Mouse (Mus musculus): ENCODE results near the gene Nr1i2. TPM values are rescaled to one million over a fixed set of nuclear protein-coding genes. Genes with fewer than 3 reads are reported as not detected.

Gene Nr1i2
- polyA plus RNA-seq, 1 experiment from 2014 or later, result 0.09 TPM

DNA sequence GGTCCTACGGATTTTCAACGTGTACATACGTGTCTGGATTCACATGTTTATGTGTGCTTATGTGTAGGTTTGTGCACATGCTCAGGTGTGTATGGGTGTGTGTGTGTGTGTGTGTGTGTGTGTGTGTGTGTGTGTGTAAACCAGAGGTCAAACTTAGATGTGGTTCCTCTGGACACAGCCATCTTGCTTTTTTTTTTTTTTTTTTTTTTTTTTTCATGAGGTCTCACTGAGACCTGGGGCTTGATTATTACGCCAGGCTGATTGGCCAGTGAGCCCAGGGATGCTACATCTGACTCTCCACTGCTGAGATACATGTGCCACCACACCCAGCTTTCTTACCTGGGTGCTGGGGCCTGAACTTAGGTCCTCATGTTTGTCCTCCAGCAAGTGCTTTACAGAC, 24.5 kb upstream of the Nr1i2 start:
- Histone ChIP-seq H3K27me3 (ENCODE audit: control insufficient read depth, insufficient read depth, low read length) (no peaks in the 10 kb centered on the region), H3K9me3 (replicated peaks; ENCODE audit: control insufficient read depth, low read length) (no peaks in the 10 kb centered on the region), H3K27ac (ENCODE audit: low read length) (no peak overlapping the region), H3K4me2 (ENCODE audit: low read depth, low read length) (no peak overlapping the region), H3K36me3 (ENCODE audit: control insufficient read depth, insufficient read depth) (no peaks in the 10 kb centered on the region), H3K9ac (ENCODE audit: low read length) (no peak overlapping the region), H3K4me3 (ENCODE audit: low read length) (no peak overlapping the region), H3K4me1 (ENCODE audit: control insufficient read depth, insufficient read depth, low read length) (no peaks in the 10 kb centered on the region)
- WGBS, result 83% methylated on average over 4 of the region's 4 CpGs
- no peak for ATAC-seq (replicated peaks; ENCODE audit: extremely low read depth, insufficient read depth, low FRiP score)

DNA sequence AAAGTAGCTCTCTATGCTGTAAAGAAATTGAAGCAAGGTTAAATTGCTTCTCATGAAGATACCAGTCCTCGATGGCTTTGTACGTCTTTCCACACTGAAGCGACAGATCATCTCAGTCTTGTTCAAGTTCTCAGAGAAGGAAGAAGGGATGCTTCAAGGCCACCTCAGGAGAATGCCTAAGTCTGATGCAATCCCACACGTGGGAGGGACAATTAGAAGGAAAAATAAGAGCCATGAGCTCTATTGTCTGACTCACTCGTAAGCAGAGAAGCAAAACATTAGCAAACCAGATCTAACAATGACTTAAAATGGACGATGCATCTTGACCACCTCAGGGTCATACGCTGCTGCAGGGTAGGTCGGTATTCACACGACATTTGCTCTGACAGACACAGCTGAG, 23.9 kb upstream of the Nr1i2 start:
- Histone ChIP-seq H3K27me3 (ENCODE audit: control insufficient read depth, insufficient read depth, low read length) (no peaks in the 10 kb centered on the region), H3K4me1 (ENCODE audit: control insufficient read depth, insufficient read depth, low read length) (no peaks in the 10 kb centered on the region), H3K27ac (ENCODE audit: low read length) (no peak overlapping the region), H3K36me3 (ENCODE audit: control insufficient read depth, insufficient read depth) (no peaks in the 10 kb centered on the region), H3K9ac (ENCODE audit: low read length) (no peak overlapping the region), H3K4me3 (ENCODE audit: low read length) (no peak overlapping the region), H3K4me2 (ENCODE audit: low read depth, low read length) (no peak overlapping the region), H3K9me3 (replicated peaks; ENCODE audit: control insufficient read depth, low read length) (no peaks in the 10 kb centered on the region)
- WGBS, result 70% methylated on average over 9 of the region's 9 CpGs
- no peak for ATAC-seq (replicated peaks; ENCODE audit: extremely low read depth, insufficient read depth, low FRiP score)

DNA sequence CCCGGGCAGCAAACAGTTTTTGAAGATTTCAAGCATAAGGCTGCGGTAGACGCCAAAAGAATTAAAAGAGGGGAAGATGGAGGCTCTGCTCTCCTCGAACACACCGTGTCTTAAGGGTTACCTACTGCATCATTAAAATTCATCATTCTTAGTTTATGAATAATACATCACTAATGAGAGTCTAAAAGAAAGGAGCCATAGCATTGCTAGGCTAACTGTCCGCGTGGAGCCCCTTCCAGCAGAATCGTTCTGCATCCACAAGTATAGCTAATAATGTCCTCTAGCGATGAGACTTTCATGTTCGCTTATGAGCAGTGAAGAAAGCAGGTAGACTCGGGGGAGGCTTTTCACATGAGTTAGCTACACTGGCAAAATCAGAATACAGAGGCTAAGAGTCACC, 13.6 kb upstream of the Nr1i2 start:
- ATAC-seq (replicated peaks; ENCODE audit: extremely low read depth, insufficient read depth, low FRiP score), result no peak
- Histone ChIP-seq H3K4me3 (ENCODE audit: low read length) (no peak overlapping the region), H3K4me2 (ENCODE audit: low read depth, low read length) (no peak overlapping the region), H3K9ac (ENCODE audit: low read length) (no peak overlapping the region), H3K27ac (ENCODE audit: low read length) (no peak overlapping the region), H3K36me3 (ENCODE audit: control insufficient read depth, insufficient read depth) (no peaks in the 10 kb centered on the region), H3K27me3 (ENCODE audit: control insufficient read depth, insufficient read depth, low read length) (no peaks in the 10 kb centered on the region), H3K4me1 (ENCODE audit: control insufficient read depth, insufficient read depth, low read length) (no peaks in the 10 kb centered on the region), H3K9me3 (replicated peaks; ENCODE audit: control insufficient read depth, low read length) (no peaks in the 10 kb centered on the region)
- WGBS, result 87% methylated on average over 11 of the region's 11 CpGs

DNA sequence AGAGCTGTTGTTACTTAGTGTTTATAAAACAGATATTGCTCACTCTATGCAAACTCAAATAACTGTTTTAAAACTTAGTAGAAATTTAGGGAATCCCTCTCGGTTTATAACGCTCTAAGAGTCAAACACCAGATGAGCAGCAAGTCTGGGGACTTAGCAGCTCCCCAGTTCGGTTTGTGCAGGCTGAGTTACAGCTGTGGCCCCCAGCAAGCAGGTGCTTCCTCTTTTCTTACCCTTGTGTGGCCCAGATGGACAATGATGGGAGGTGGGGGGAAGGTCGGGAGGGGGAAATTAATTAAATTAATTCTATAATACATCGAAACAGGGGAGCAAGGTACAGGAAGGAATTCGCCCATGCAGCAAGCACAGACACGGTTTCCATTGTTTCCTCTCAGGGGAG, 13.0 kb upstream of the Nr1i2 start:
- H3K27me3 ChIP-seq (ENCODE audit: control insufficient read depth, insufficient read depth, low read length), result no peaks in the 10 kb centered on the region
- H3K4me2 ChIP-seq (ENCODE audit: low read depth, low read length), result no peak overlapping the region
- H3K9ac ChIP-seq (ENCODE audit: low read length), result no peak overlapping the region
- H3K4me1 ChIP-seq (ENCODE audit: control insufficient read depth, insufficient read depth, low read length), result no peaks in the 10 kb centered on the region
- H3K4me3 ChIP-seq (ENCODE audit: low read length), result no peak overlapping the region
- 57% methylated on average over 7 of the region's 7 CpGs for WGBS
- ATAC-seq (replicated peaks; ENCODE audit: extremely low read depth, insufficient read depth, low FRiP score), result no peak
- H3K27ac ChIP-seq (ENCODE audit: low read length), result no peak overlapping the region
- no peaks in the 10 kb centered on the region for H3K36me3 ChIP-seq (ENCODE audit: control insufficient read depth, insufficient read depth)
- no peaks in the 10 kb centered on the region for H3K9me3 ChIP-seq (replicated peaks; ENCODE audit: control insufficient read depth, low read length)

DNA sequence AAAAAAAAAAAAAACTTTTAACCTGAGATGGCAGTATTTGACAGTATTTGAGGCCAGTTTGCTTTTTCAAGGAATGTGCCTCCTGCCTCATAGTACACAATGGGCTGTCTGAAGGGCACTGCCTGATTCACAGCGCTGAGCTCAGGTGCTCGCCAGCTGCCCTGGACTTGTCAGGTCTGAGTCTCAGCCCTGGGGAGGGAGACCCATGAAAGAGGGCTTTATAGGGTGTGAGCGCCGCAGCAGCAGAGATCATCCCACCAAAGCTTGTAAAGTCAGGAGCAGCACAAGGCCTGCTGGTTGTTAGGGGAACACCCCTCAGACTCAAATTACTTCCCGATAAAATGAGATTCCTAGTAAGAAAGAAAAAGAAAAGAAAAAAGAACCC, 12.6 kb upstream of the Nr1i2 start:
- Histone ChIP-seq H3K4me1 (ENCODE audit: control insufficient read depth, insufficient read depth, low read length) (no peaks in the 10 kb centered on the region), H3K9ac (ENCODE audit: low read length) (no peak overlapping the region), H3K27ac (ENCODE audit: low read length) (no peak overlapping the region), H3K9me3 (replicated peaks; ENCODE audit: control insufficient read depth, low read length) (no peaks in the 10 kb centered on the region), H3K4me3 (ENCODE audit: low read length) (no peak overlapping the region), H3K36me3 (ENCODE audit: control insufficient read depth, insufficient read depth) (no peaks in the 10 kb centered on the region), H3K4me2 (ENCODE audit: low read depth, low read length) (no peak overlapping the region), H3K27me3 (ENCODE audit: control insufficient read depth, insufficient read depth, low read length) (no peaks in the 10 kb centered on the region)
- WGBS, result 64% methylated on average over 5 of the region's 5 CpGs
- ATAC-seq (replicated peaks; ENCODE audit: extremely low read depth, insufficient read depth, low FRiP score), result no peak

DNA sequence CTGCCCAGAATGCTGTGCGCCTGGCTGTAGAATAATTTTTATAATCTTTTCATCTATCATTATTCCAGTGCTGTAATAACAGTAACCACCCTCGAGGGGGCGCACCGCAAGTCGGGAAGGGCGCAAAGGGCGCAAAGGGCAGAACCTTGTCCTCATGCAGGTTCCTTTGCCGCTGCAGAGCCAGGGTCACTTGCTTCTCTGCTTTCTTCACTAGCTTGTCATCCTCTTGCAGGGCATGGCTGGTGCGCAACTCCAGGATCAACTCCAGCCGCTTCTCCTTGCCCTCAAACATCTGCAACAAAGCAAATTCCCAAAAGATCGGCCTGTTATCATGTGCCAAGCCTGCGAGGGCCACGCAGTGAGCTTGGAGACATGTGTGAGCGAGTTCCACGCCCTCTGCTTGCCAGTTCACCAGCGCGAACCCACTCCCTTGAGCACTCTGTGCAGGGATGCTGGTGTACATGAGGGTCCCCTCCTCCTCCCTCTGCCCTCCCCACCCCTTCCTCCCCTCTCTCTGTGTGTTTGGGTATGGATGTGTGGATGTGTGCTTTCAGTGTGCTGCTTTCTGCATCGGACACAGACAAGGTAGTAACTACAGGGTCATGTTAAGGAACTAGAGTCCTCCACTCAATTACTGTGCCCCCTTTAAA, 12.1 kb upstream of the Nr1i2 start:
- WGBS, result 53% methylated on average over 18 of the region's 18 CpGs
- H3K4me2 ChIP-seq (ENCODE audit: low read depth, low read length), result no peak overlapping the region
- no peak overlapping the region for H3K9ac ChIP-seq (ENCODE audit: low read length)
- H3K9me3 ChIP-seq (replicated peaks; ENCODE audit: control insufficient read depth, low read length), result no peaks in the 10 kb centered on the region
- no peaks in the 10 kb centered on the region for H3K27me3 ChIP-seq (ENCODE audit: control insufficient read depth, insufficient read depth, low read length)
- no peak overlapping the region for H3K4me3 ChIP-seq (ENCODE audit: low read length)
- H3K4me1 ChIP-seq (ENCODE audit: control insufficient read depth, insufficient read depth, low read length), result no peaks in the 10 kb centered on the region
- ATAC-seq (replicated peaks; ENCODE audit: extremely low read depth, insufficient read depth, low FRiP score), result no peak
- no peak overlapping the region for H3K27ac ChIP-seq (ENCODE audit: low read length)
- H3K36me3 ChIP-seq (ENCODE audit: control insufficient read depth, insufficient read depth), result no peaks in the 10 kb centered on the region

DNA sequence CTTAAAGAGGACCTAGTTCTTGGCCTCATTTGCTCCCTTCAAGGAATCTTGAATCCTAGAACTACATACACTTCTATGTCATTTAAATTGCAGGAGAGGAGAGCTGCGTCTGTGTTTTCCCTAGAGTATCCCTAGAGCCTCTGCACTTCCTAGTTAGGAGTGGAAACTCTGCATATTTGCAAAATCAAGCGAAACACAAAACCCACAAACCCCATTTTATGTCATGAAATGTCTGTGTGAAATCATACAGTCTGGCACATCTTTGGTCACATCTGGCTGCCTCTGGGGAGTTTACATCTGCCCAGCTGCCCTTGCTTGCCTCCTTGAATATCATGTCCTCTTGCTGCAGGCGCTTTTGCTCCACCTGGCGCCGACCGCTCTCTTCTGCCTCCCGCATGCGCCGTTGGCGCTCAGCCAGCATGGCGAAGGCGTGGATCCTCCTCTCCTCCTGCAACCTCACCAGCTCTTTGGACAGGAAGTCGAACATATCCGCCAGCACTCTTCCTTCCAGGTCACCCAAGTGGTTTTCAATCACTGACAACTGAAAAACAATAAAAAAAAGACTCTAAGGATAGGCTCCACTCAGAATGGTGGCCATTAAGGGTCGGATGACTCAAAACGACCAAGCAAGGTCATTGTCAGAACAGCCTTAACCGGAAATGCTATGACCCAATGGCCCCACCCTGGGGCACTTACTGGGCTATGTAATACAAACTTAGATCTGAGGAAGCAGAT, 10.0 kb upstream of the Nr1i2 start:
- Histone ChIP-seq H3K4me3 (ENCODE audit: low read length) (no peak overlapping the region), H3K36me3 (ENCODE audit: control insufficient read depth, insufficient read depth) (no peaks in the 10 kb centered on the region), H3K9ac (ENCODE audit: low read length) (no peak overlapping the region), H3K27ac (ENCODE audit: low read length) (no peak overlapping the region), H3K27me3 (ENCODE audit: control insufficient read depth, insufficient read depth, low read length) (no peaks in the 10 kb centered on the region), H3K9me3 (replicated peaks; ENCODE audit: control insufficient read depth, low read length) (no peaks in the 10 kb centered on the region), H3K4me2 (ENCODE audit: low read depth, low read length) (peak overlapping the region; percentile 33; the same call in 1 of the 2 replicates), H3K4me1 (ENCODE audit: control insufficient read depth, insufficient read depth, low read length) (no peaks in the 10 kb centered on the region)
- no peak for ATAC-seq (replicated peaks; ENCODE audit: extremely low read depth, insufficient read depth, low FRiP score)
- 62% methylated on average over 17 of the region's 17 CpGs for WGBS

DNA sequence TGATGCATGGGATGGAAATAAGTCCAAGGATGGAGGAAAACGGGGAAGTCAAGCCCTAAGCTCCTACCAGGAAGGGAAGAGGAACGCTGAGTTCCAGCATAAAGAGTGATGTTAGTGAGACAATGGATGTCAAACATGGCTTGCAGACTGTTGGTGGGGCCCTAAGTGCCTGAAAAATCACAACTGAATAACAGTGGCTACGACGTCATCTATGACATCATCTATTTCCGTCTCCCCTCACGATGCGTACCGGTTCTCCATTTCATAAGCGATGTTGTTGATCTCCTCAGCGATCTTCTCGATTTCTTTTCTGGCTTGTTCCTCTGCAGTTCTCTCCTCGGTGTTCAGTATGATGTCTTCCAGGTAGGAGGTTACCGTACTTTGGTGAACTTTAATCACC, 7.7 kb upstream of the Nr1i2 start:
- H3K27me3 ChIP-seq (ENCODE audit: control insufficient read depth, insufficient read depth, low read length), result no peaks in the 10 kb centered on the region
- no peaks in the 10 kb centered on the region for H3K4me1 ChIP-seq (ENCODE audit: control insufficient read depth, insufficient read depth, low read length)
- no peak overlapping the region for H3K4me2 ChIP-seq (ENCODE audit: low read depth, low read length)
- H3K27ac ChIP-seq (ENCODE audit: low read length), result no peak overlapping the region
- ATAC-seq (replicated peaks; ENCODE audit: extremely low read depth, insufficient read depth, low FRiP score), result no peak
- H3K4me3 ChIP-seq (ENCODE audit: low read length), result no peak overlapping the region
- no peaks in the 10 kb centered on the region for H3K36me3 ChIP-seq (ENCODE audit: control insufficient read depth, insufficient read depth)
- 82% methylated on average over 13 of the region's 13 CpGs for whole genome bisulfite sequencing
- H3K9ac ChIP-seq (ENCODE audit: low read length), result no peak overlapping the region
- H3K9me3 ChIP-seq (replicated peaks; ENCODE audit: control insufficient read depth, low read length), result no peaks in the 10 kb centered on the region

DNA sequence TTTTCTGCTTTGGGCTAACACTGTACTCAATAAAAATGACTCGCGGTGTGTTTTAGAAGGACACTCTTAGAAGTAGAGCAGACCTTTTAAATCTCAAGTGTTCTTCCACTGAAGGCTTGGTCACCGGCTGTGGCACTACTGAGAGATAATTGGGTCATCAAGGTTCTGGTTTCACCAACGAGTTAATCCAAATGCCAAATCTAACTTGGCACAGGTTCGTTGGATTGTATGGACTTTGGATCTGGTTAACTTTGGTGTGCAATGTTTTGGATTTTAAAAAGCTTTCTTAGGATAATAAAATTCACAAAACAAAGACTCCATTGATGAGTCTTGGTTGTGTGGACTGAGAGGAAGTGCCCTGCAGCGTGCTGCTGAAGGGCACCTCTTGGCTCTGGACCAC, 3.8 kb upstream of the Nr1i2 start:
- Histone ChIP-seq H3K9ac (ENCODE audit: low read length) (no peak overlapping the region), H3K4me2 (ENCODE audit: low read depth, low read length) (no peak overlapping the region), H3K27me3 (ENCODE audit: control insufficient read depth, insufficient read depth, low read length) (no peaks in the 10 kb centered on the region), H3K27ac (ENCODE audit: low read length) (no peak overlapping the region), H3K36me3 (ENCODE audit: control insufficient read depth, insufficient read depth) (no peaks in the 10 kb centered on the region), H3K4me1 (ENCODE audit: control insufficient read depth, insufficient read depth, low read length) (peaks cover 3% of the 10 kb centered on the region; the same call in 1 of the 2 replicates), H3K9me3 (replicated peaks; ENCODE audit: control insufficient read depth, low read length) (no peaks in the 10 kb centered on the region), H3K4me3 (ENCODE audit: low read length) (no peak overlapping the region)
- WGBS, result 74% methylated on average over 6 of the region's 6 CpGs
- no peak for ATAC-seq (replicated peaks; ENCODE audit: extremely low read depth, insufficient read depth, low FRiP score)

All from heart, embryonic 16.5 days (tissue).